Mouse (Mus musculus): ENCODE data around the gene Gprin2. TPM values are rescaled to one million over a fixed set of nuclear protein-coding genes. Genes with fewer than 3 reads are reported as not detected.

Gene Gprin2
- polyA plus RNA-seq, 1 experiment = not detected

GRCm38 (mm10) chr14:34209942-34210341, 8.5 kb upstream of the Gprin2 start:
- H3K9me3 ChIP-seq (ENCODE audit: control insufficient read depth, low read length) = no peaks in the 10 kb centered on the region
- no peaks in the 10 kb centered on the region for H3K4me1 ChIP-seq (ENCODE audit: control insufficient read depth)
- no peak for TF ChIP-seq GATA1 (IDR thresholded peaks at IDR 0.05; ENCODE audit: low read length)
- no peak for TF ChIP-seq TAL1 (IDR thresholded peaks at IDR 0.05; ENCODE audit: low read length)
- H3K36me3 ChIP-seq (ENCODE audit: control insufficient read depth) = no peaks in the 10 kb centered on the region
- H3K27me3 ChIP-seq (ENCODE audit: control insufficient read depth) = no peaks in the 10 kb centered on the region
- H3K4me3 ChIP-seq (replicated peaks) = no peak overlapping the region

GRCm38 (mm10) chr14:34209080-34209479, 7.6 kb upstream of the Gprin2 start:
- Histone ChIP-seq H3K4me3 (replicated peaks) (no peak overlapping the region), H3K4me1 (ENCODE audit: control insufficient read depth) (no peaks in the 10 kb centered on the region), H3K36me3 (ENCODE audit: control insufficient read depth) (no peaks in the 10 kb centered on the region), H3K27me3 (ENCODE audit: control insufficient read depth) (no peaks in the 10 kb centered on the region), H3K9me3 (ENCODE audit: control insufficient read depth, low read length) (no peaks in the 10 kb centered on the region)
- no peak for TF ChIP-seq TAL1 (IDR thresholded peaks at IDR 0.05; ENCODE audit: low read length)
- no peak for TF ChIP-seq GATA1 (IDR thresholded peaks at IDR 0.05; ENCODE audit: low read length)

GRCm38 (mm10) chr14:34208651-34209050, 7.2 kb upstream of the Gprin2 start:
- H3K9me3 ChIP-seq (ENCODE audit: control insufficient read depth, low read length) = no peaks in the 10 kb centered on the region
- no peaks in the 10 kb centered on the region for H3K27me3 ChIP-seq (ENCODE audit: control insufficient read depth)
- H3K4me1 ChIP-seq (ENCODE audit: control insufficient read depth) = no peaks in the 10 kb centered on the region
- no peaks in the 10 kb centered on the region for H3K36me3 ChIP-seq (ENCODE audit: control insufficient read depth)
- TF ChIP-seq TAL1 (IDR thresholded peaks at IDR 0.05; ENCODE audit: low read length) = no peak
- no peak overlapping the region for H3K4me3 ChIP-seq (replicated peaks)

GRCm38 (mm10) chr14:34207996-34208395, 6.5 kb upstream of the Gprin2 start:
- H3K27me3 ChIP-seq (ENCODE audit: control insufficient read depth) = peaks cover 2% of the 10 kb centered on the region
- H3K36me3 ChIP-seq (ENCODE audit: control insufficient read depth) = no peaks in the 10 kb centered on the region
- no peaks in the 10 kb centered on the region for H3K9me3 ChIP-seq (ENCODE audit: control insufficient read depth, low read length)
- no peaks in the 10 kb centered on the region for H3K4me1 ChIP-seq (ENCODE audit: control insufficient read depth)
- TF ChIP-seq GATA1 (IDR thresholded peaks at IDR 0.05; ENCODE audit: low read length) (no peak), TAL1 (IDR thresholded peaks at IDR 0.05; ENCODE audit: low read length) (no peak)
- H3K4me3 ChIP-seq (replicated peaks) = no peak overlapping the region

GRCm38 (mm10) chr14:34200738-34201230, 669 bp downstream of the Gprin2 start:
- H3K36me3 ChIP-seq (ENCODE audit: control insufficient read depth) = no peaks in the 10 kb centered on the region
- peak overlapping the region; percentile 53 for H3K4me3 ChIP-seq (replicated peaks)

GRCm38 (mm10) chr14:34196706-34197105, 4.7 kb downstream of the Gprin2 start:
- no peak for TF ChIP-seq TAL1 (IDR thresholded peaks at IDR 0.05; ENCODE audit: low read length)
- no peak for TF ChIP-seq GATA1 (IDR thresholded peaks at IDR 0.05; ENCODE audit: low read length)
- no peaks in the 10 kb centered on the region for H3K36me3 ChIP-seq (ENCODE audit: control insufficient read depth)
- no peaks in the 10 kb centered on the region for H3K9me3 ChIP-seq (ENCODE audit: control insufficient read depth, low read length)
- H3K27me3 ChIP-seq (ENCODE audit: control insufficient read depth) = peaks cover 25% of the 10 kb centered on the region
- H3K4me3 ChIP-seq (replicated peaks) = no peak overlapping the region
- H3K4me1 ChIP-seq (ENCODE audit: control insufficient read depth) = peaks cover 4% of the 10 kb centered on the region

More at GRCm38 (mm10) chr14:34200738-34201230, 669 bp downstream of the Gprin2 start:
- TF ChIP-seq TAL1 (IDR thresholded peaks at IDR 0.05; ENCODE audit: low read length) (no peak), GATA1 (IDR thresholded peaks at IDR 0.05; ENCODE audit: low read length) (no peak)
- peaks cover 41% of the 10 kb centered on the region for H3K27me3 ChIP-seq (ENCODE audit: control insufficient read depth)
- no peaks in the 10 kb centered on the region for H3K9me3 ChIP-seq (ENCODE audit: control insufficient read depth, low read length)
- H3K4me1 ChIP-seq (ENCODE audit: control insufficient read depth) = peaks cover 4% of the 10 kb centered on the region

- no peaks in the 10 kb centered on the region for H3K36me3 ChIP-seq (ENCODE audit: control insufficient read depth)
- H3K9me3 ChIP-seq (ENCODE audit: control insufficient read depth, low read length) = no peaks in the 10 kb centered on the region
- H3K27me3 ChIP-seq (ENCODE audit: control insufficient read depth) = peaks cover 14% of the 10 kb centered on the region
- H3K4me1 ChIP-seq (ENCODE audit: control insufficient read depth) = peaks cover 12% of the 10 kb centered on the region
- no peak overlapping the region for H3K4me3 ChIP-seq (replicated peaks)
- TF ChIP-seq TAL1 (IDR thresholded peaks at IDR 0.05; ENCODE audit: low read length) (no peak), GATA1 (IDR thresholded peaks at IDR 0.05; ENCODE audit: low read length) (no peak)
These were observed 6.0 kb downstream of the Gprin2 start for GRCm38 (mm10) chr14:34195466-34195865.

- TF ChIP-seq GATA1 (IDR thresholded peaks at IDR 0.05; ENCODE audit: low read length) (no peak), TAL1 (IDR thresholded peaks at IDR 0.05; ENCODE audit: low read length) (no peak)
- Histone ChIP-seq H3K36me3 (ENCODE audit: control insufficient read depth) (no peaks in the 10 kb centered on the region), H3K9me3 (ENCODE audit: control insufficient read depth, low read length) (no peaks in the 10 kb centered on the region), H3K27me3 (ENCODE audit: control insufficient read depth) (no peaks in the 10 kb centered on the region), H3K4me3 (replicated peaks) (no peak overlapping the region), H3K4me1 (ENCODE audit: control insufficient read depth) (peaks cover 28% of the 10 kb centered on the region)
These were observed 7.6 kb downstream of the Gprin2 start for GRCm38 (mm10) chr14:34193879-34194278.

GRCm38 (mm10) chr14:34190361-34190760, 11.1 kb downstream of the Gprin2 start:
- Histone ChIP-seq H3K36me3 (ENCODE audit: control insufficient read depth) (no peaks in the 10 kb centered on the region), H3K9me3 (ENCODE audit: control insufficient read depth, low read length) (no peaks in the 10 kb centered on the region)

GRCm38 (mm10) chr14:34188629-34189028, 12.8 kb downstream of the Gprin2 start:
- no peak for TF ChIP-seq TAL1 (IDR thresholded peaks at IDR 0.05; ENCODE audit: low read length)
- TF ChIP-seq GATA1 (IDR thresholded peaks at IDR 0.05; ENCODE audit: low read length) = no peak
- Histone ChIP-seq H3K4me3 (replicated peaks) (no peak overlapping the region), H3K9me3 (ENCODE audit: control insufficient read depth, low read length) (no peaks in the 10 kb centered on the region), H3K4me1 (ENCODE audit: control insufficient read depth) (peaks cover 31% of the 10 kb centered on the region), H3K27me3 (ENCODE audit: control insufficient read depth) (no peaks in the 10 kb centered on the region), H3K36me3 (ENCODE audit: control insufficient read depth) (no peaks in the 10 kb centered on the region)

More at GRCm38 (mm10) chr14:34190361-34190760, 11.1 kb downstream of the Gprin2 start:
- Histone ChIP-seq H3K27me3 (ENCODE audit: control insufficient read depth) (no peaks in the 10 kb centered on the region), H3K4me1 (ENCODE audit: control insufficient read depth) (peaks cover 31% of the 10 kb centered on the region), H3K4me3 (replicated peaks) (no peak overlapping the region)
- TF ChIP-seq TAL1 (IDR thresholded peaks at IDR 0.05; ENCODE audit: low read length) (no peak), GATA1 (IDR thresholded peaks at IDR 0.05; ENCODE audit: low read length) (no peak)

Measured in erythroblast, embryonic 14.5 days (primary cell).